Mouse (Mus musculus) kidney, embryonic 14.5 days (tissue): ENCODE measurements at regions not wholly inside any gene's neighbourhood (a gene's known extent, or its start where the extent isn't known, plus 50 kb on each side); places are given as distances from the start of the nearest gene placed in this dataset.

Source experiments
- ATAC-seq: fragments of 200-750 bp; cut with Nextera tagmentation; 2 replicates; pipeline ENCODE4 v1.8.0; 2017; ENCODE audit warnings: moderate number of reproducible peaks, mild to moderate bottlenecking, moderate TSS enrichment, moderate library complexity; ENCODE audit not compliant: low FRiP score, low TSS enrichment
- H3K27ac ChIP-seq: fragments of 300-500 bp; sonication (generic); 2 replicates; pipeline ENCODE4 v1.5.1; 2014; ENCODE audit warnings: low read depth, mild to moderate bottlenecking, low read length, moderate library complexity, mixed read lengths
- H3K27me3 ChIP-seq: fragments of 300-500 bp; sonication (generic); 2 replicates; pipeline ENCODE4 v1.6.1; 2014; ENCODE audit warnings: mild to moderate bottlenecking, low read length; ENCODE audit not compliant: control insufficient read depth, insufficient read depth
- H3K36me3 ChIP-seq: fragments of 300-500 bp; sonication (generic); 2 replicates; pipeline ENCODE4 v1.6.1; 2014; ENCODE audit warnings: low read length, mixed read lengths; ENCODE audit not compliant: control insufficient read depth, insufficient read depth
- H3K4me1 ChIP-seq: fragments of 300-500 bp; sonication (generic); 2 replicates; pipeline ENCODE4 v1.6.1; 2014; ENCODE audit warnings: low read length, mixed read lengths; ENCODE audit not compliant: control insufficient read depth, insufficient read depth
- H3K4me2 ChIP-seq: fragments of 300-500 bp; sonication (generic); replicated peaks from 2 replicates; pipeline ENCODE4 v1.6.1; 2014; ENCODE audit warnings: low read depth, mild to moderate bottlenecking, low read length
- H3K4me3 ChIP-seq: fragments of 300-500 bp; sonication (generic); 2 replicates; pipeline ENCODE4 v1.5.1; 2014; ENCODE audit warnings: mild to moderate bottlenecking, low read length
- H3K9ac ChIP-seq: fragments of 300-500 bp; sonication (generic); 2 replicates; pipeline ENCODE4 v1.6.1; 2014; ENCODE audit warnings: low read depth, mild to moderate bottlenecking, low read length, moderate library complexity
- H3K9me3 ChIP-seq: fragments of 300-500 bp; sonication (generic); 2 replicates; pipeline ENCODE4 v1.6.1; 2016; ENCODE audit warnings: low read length; ENCODE audit not compliant: control insufficient read depth
- WGBS: fragments of 180-500 bp; shearing (Covaris S2); extraction: QIAGEN DNeasy Blood & Tissue Kit; methylation state at CpG from one replicate; pipeline ENCODE4 v1.1.7; 2014; 5-methylcytosine and 5-hydroxymethylcytosine counted together

DNA sequence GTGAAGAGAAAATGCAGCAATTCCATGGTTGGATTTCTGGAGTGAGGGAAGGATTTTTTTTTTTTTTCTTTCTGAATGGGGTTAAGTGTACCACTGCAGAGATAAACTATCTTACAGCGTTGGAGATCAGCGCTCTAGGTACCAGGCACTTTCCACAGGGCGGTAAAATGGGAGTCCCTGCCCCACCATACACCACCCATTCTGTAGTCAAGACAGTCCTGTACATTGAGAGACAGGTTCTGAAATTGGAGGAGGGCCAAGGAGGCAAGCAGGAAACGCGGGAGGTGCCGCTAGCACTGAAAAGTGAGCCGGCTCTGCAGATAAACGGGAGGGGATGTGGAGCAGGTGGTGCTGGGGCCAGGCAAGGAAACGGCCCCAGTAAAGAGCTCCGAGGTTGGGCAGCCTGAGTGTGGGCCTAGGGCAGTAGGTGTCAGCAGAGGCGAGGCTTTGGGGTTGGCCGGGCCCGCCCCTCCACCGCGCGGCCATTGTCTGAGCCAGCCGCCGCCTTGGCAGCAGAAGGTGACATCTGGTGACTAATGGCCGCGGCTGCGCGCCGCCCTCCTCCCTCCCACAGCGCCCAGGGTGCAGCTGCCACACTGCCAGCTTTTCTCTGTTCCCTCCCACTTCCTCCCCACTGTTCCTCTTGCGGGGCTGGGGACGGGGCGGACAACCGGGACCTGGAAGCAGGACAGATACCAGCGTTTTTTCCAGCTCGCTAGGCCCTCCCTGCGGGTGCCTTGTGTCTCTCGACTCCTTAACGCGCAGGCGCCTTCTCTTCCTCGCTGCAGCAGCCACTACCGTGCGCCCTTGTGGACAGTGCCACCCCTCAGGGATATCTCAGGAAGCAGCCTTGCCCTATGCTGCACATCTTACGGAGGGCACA lies 292.1 kb downstream of the Rps24 start:
- Histone ChIP-seq H3K27ac (peak overlapping the region; percentile 85), H3K36me3 (no peaks in the 10 kb centered on the region), H3K27me3 (no peaks in the 10 kb centered on the region), H3K4me2 (peak overlapping the region; percentile 58), H3K4me1 (peaks cover 11% of the 10 kb centered on the region), H3K4me3 (peak overlapping the region; percentile 39), H3K9me3 (no peaks in the 10 kb centered on the region), H3K9ac (peak overlapping the region; percentile 63)
- WGBS, result under 1% methylated on average over 34 of the region's 39 CpGs
- peak; percentile 97 for ATAC-seq

GRCm38 (mm10) chr14:24781674-24782073 lies 294.7 kb downstream of the Rps24 start:
- 93% methylated on average over 3 of the region's 3 CpGs for WGBS
- no peak for ATAC-seq

GRCm38 (mm10) chr14:24783889-24784288 lies 297.0 kb downstream of the Rps24 start:
- no peak for ATAC-seq
- Histone ChIP-seq H3K9ac (no peak overlapping the region), H3K4me3 (no peak overlapping the region), H3K4me1 (peaks cover 9% of the 10 kb centered on the region), H3K36me3 (no peaks in the 10 kb centered on the region), H3K4me2 (no peak overlapping the region), H3K9me3 (no peaks in the 10 kb centered on the region), H3K27me3 (no peaks in the 10 kb centered on the region), H3K27ac (no peak overlapping the region)
- WGBS, result 68% methylated on average over 6 of the region's 6 CpGs

More at GRCm38 (mm10) chr14:24781674-24782073, 294.7 kb downstream of the Rps24 start:
- Histone ChIP-seq H3K4me2 (no peak overlapping the region), H3K4me3 (no peak overlapping the region), H3K27me3 (no peaks in the 10 kb centered on the region), H3K27ac (no peak overlapping the region), H3K9ac (no peak overlapping the region), H3K36me3 (no peaks in the 10 kb centered on the region), H3K9me3 (no peaks in the 10 kb centered on the region), H3K4me1 (peaks cover 11% of the 10 kb centered on the region)

GRCm38 (mm10) chr14:24785452-24785851 lies 298.5 kb downstream of the Rps24 start:
- Histone ChIP-seq H3K27me3 (no peaks in the 10 kb centered on the region), H3K36me3 (no peaks in the 10 kb centered on the region), H3K9ac (no peak overlapping the region), H3K4me1 (no peaks in the 10 kb centered on the region), H3K4me2 (no peak overlapping the region), H3K4me3 (no peak overlapping the region), H3K27ac (no peak overlapping the region), H3K9me3 (no peaks in the 10 kb centered on the region)
- no peak for ATAC-seq
- 78% methylated on average over 5 of the region's 5 CpGs for WGBS

- Histone ChIP-seq H3K9ac (no peak overlapping the region), H3K4me1 (peaks cover 7% of the 10 kb centered on the region; the same call in 1 of the 2 replicates), H3K9me3 (no peaks in the 10 kb centered on the region), H3K4me3 (no peak overlapping the region), H3K27ac (peak overlapping the region; percentile 42; the same call in 1 of the 2 replicates), H3K36me3 (no peaks in the 10 kb centered on the region), H3K27me3 (no peaks in the 10 kb centered on the region), H3K4me2 (no peak overlapping the region)
- ATAC-seq, result no peak
- 38% methylated on average over 10 of the region's 10 CpGs for WGBS
Measured at GRCm38 (mm10) chr14:24793375-24794285, 306.7 kb downstream of the Rps24 start.

GRCm38 (mm10) chr14:24794359-24794845 lies 307.5 kb downstream of the Rps24 start:
- H3K4me3 ChIP-seq, result no peak overlapping the region
- H3K27ac ChIP-seq, result no peak overlapping the region
- ATAC-seq, result no peak
- H3K9ac ChIP-seq, result no peak overlapping the region
- H3K9me3 ChIP-seq, result no peaks in the 10 kb centered on the region
- no peaks in the 10 kb centered on the region for H3K27me3 ChIP-seq
- 47% methylated on average over 12 of the region's 12 CpGs for WGBS
- peaks cover 7% of the 10 kb centered on the region; the same call in 1 of the 2 replicates for H3K4me1 ChIP-seq
- H3K4me2 ChIP-seq, result no peak overlapping the region
- no peaks in the 10 kb centered on the region for H3K36me3 ChIP-seq

DNA sequence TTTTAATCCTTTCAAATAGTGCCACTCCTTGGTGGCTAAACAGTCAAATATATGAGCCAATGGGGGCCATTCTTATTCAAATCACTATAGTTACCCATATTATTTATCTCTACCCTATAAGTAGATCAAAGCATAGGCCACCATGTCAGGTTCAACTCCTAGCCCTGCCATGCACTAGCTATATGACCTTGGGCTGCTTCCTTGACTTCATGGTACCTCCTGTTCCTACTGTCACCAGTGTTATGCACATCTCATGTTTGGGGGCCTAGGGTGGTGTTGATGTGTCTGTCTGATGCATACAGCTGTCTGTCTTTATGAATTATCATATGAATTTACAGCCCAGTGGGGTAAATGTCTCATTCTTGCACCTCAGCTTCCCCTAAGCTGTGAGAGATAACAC lies 310.6 kb downstream of the Rps24 start:
- Histone ChIP-seq H3K4me3 (no peak overlapping the region), H3K36me3 (no peaks in the 10 kb centered on the region), H3K9ac (no peak overlapping the region), H3K27me3 (no peaks in the 10 kb centered on the region), H3K9me3 (no peaks in the 10 kb centered on the region), H3K27ac (no peak overlapping the region), H3K4me1 (peaks cover 7% of the 10 kb centered on the region; the same call in 1 of the 2 replicates), H3K4me2 (no peak overlapping the region)
- no peak for ATAC-seq

GRCm38 (mm10) chr14:24798066-24798465 lies 311.1 kb downstream of the Rps24 start:
- H3K27me3 ChIP-seq, result no peaks in the 10 kb centered on the region
- no peak overlapping the region for H3K4me2 ChIP-seq
- H3K4me1 ChIP-seq, result peaks cover 7% of the 10 kb centered on the region; the same call in 1 of the 2 replicates
- H3K4me3 ChIP-seq, result no peak overlapping the region
- WGBS, result 62% methylated on average over 4 of the region's 4 CpGs
- H3K9ac ChIP-seq, result no peak overlapping the region
- H3K9me3 ChIP-seq, result no peaks in the 10 kb centered on the region
- ATAC-seq, result no peak
- H3K27ac ChIP-seq, result no peak overlapping the region
- H3K36me3 ChIP-seq, result no peaks in the 10 kb centered on the region
